Mouse (Mus musculus): ENCODE measurements at regions not wholly inside any gene's neighbourhood (a gene's known extent, or its start where the extent isn't known, plus 50 kb on each side); places are given as distances from the start of the nearest gene placed in this dataset.
"Not testable (repeated sequence)": the region's sequence is repeated elsewhere in the genome, so short reads cannot be mapped to it uniquely, and the experiment has no call there.

DNA sequence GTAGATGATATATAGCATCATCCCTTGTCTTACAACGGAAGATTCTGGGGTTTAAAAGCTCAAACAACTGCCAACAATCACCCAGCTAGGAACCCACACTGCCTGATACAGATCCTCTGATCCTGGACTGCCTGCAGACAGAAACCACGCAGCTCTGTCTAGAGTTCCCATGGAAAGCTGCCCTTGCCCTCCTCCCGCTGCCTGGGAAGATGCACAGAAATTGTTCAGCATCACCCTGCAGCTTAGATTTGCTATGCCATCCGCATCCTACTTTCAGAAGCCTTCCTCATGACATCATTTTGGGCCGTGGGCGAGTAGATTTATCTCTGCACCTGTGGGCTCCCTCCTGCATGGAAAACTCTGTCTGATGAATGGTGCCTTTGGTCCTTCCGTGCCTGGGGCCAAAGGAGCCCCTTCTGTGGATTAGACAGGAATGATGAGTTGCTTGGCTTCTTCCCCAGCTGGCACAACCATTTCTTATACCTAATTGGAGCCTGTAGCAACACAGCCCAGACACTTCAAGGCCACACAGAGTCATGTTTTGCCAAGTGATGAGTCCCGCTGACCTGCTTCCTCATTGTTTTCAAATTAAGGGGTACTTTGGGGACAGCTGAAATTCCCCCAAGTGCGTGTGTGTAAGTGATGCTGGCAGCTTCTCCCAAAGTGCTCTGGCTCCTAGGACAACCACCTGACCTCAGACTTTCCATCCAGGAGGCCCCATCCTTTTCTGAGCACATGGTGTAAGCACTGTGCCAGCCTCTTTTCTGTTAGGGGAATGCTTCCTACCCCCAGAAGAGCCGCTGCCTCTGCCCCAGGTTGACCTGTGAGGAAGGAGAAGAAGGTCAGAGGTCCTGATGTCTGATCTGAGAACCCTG is 153.9 kb downstream of the Snx18 start:
- Histone ChIP-seq H3K27me3 (replicated peaks; ENCODE audit: control insufficient read depth, insufficient read depth, low read length) (no peaks in the 10 kb centered on the region), H3K4me3 (ENCODE audit: low read depth, low read length) (no peak overlapping the region), H3K27ac (ENCODE audit: low read depth, low read length) (no peak overlapping the region), H3K36me3 (ENCODE audit: control insufficient read depth, insufficient read depth) (no peaks in the 10 kb centered on the region), H3K4me1 (replicated peaks; ENCODE audit: control insufficient read depth, insufficient read depth, low read length) (no peaks in the 10 kb centered on the region), H3K4me2 (replicated peaks; ENCODE audit: low read depth) (no peak overlapping the region), H3K9me3 (ENCODE audit: control insufficient read depth) (no peaks in the 10 kb centered on the region), H3K9ac (ENCODE audit: low read depth, low read length) (no peak overlapping the region)
- no peak for TF ChIP-seq CTCF (IDR thresholded peaks at IDR 0.05; ENCODE audit: low read depth)
- WGBS: 76% methylated on average over 10 of the region's 10 CpGs
- no peak for ATAC-seq

DNA sequence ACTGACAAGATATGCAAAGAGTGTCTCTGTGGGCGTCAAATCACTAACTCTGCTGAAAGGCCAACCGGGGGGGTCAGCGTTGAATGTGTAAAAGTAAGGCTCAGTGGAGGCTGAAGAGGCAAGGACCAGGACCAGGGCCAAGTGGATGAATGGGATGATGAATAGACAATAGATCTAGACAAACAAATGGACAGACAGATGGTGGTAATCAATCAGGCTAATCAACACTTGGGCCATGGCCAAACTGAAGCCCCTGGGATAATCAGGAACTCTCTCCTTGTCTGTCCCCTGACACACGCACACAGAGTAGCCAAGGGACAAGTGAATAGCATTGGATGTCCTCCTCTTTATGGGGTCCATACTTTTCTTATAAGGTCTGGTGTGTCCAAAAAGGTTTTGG is 154.9 kb downstream of the Snx18 start:
- H3K27me3 ChIP-seq (replicated peaks; ENCODE audit: control insufficient read depth, insufficient read depth, low read length): no peaks in the 10 kb centered on the region
- no peaks in the 10 kb centered on the region for H3K36me3 ChIP-seq (ENCODE audit: control insufficient read depth, insufficient read depth)
- H3K9ac ChIP-seq (ENCODE audit: low read depth, low read length): no peak overlapping the region
- H3K4me1 ChIP-seq (replicated peaks; ENCODE audit: control insufficient read depth, insufficient read depth, low read length): no peaks in the 10 kb centered on the region
- H3K4me2 ChIP-seq (replicated peaks; ENCODE audit: low read depth): no peak overlapping the region
- no peak for TF ChIP-seq CTCF (IDR thresholded peaks at IDR 0.05; ENCODE audit: low read depth)
- ATAC-seq: no peak
- no peaks in the 10 kb centered on the region for H3K9me3 ChIP-seq (ENCODE audit: control insufficient read depth)
- H3K27ac ChIP-seq (ENCODE audit: low read depth, low read length): no peak overlapping the region
- WGBS: 76% methylated on average over 4 of the region's 4 CpGs
- H3K4me3 ChIP-seq (ENCODE audit: low read depth, low read length): no peak overlapping the region

DNA sequence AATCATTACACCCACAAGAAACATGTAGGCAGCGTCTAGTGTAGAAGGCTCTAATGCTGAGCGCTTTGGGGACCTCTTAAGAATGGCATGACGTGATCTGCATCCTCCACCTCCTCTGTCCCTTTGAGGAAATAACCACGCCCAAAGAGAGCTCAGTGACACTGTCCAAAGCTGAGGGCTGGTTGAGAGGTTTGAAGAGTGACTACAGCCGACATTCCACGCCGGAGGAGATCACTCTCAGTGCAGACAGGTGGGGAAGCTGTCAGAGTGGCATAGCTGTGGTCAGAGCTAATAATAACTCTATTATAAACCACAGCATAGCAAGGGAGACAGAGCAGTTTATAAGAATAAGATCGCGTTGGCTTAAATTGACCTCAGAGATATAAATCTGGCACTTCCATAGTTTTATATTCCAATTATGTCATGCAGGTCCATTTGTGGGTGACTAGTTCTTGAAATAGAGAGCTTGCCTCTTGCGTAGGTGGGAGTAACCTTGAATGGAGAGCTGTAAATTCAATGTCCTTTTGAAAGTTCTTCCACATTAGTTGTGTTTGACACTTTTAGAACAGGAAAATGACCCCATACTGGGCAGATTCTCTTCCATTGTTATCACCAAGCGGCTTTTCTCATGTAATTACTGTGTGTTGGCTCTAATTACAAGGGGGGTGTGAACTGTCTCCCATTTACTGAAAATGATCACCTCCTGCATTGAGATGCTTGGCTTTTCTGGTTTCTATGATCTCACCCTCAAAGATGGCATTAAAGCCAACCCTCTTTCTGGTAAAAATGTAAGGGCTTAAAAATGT is 161.7 kb downstream of the BC067074 start:
- no peaks in the 10 kb centered on the region for H3K4me1 ChIP-seq (replicated peaks; ENCODE audit: control insufficient read depth, insufficient read depth, low read length)

DNA sequence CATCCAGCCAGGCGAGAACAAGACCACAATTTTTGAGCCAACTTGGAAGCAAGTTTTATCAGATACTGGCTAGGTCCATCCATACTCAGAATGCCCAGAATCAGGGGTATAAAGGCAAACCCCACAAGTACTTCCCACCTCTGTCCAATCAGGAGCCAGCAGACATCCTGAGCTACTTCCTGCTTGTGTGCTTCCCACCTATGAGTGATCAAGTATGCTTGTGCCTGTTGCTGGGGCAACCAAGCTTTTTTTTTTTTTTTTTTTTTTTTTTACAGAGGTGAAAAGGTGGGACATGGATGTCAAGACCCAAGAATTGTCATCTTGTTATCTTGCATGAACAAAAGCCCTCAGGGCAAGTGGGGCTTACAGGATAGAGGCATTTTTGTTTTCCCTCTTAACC is 155.4 kb downstream of the BC067074 start:
- Histone ChIP-seq H3K9ac (ENCODE audit: low read depth, low read length) (no peak overlapping the region), H3K9me3 (ENCODE audit: control insufficient read depth) (no peaks in the 10 kb centered on the region), H3K27ac (ENCODE audit: low read depth, low read length) (no peak overlapping the region), H3K36me3 (ENCODE audit: control insufficient read depth, insufficient read depth) (no peaks in the 10 kb centered on the region), H3K27me3 (replicated peaks; ENCODE audit: control insufficient read depth, insufficient read depth, low read length) (no peaks in the 10 kb centered on the region), H3K4me1 (replicated peaks; ENCODE audit: control insufficient read depth, insufficient read depth, low read length) (no peaks in the 10 kb centered on the region), H3K4me2 (replicated peaks; ENCODE audit: low read depth) (no peak overlapping the region), H3K4me3 (ENCODE audit: low read depth, low read length) (no peak overlapping the region)
- ATAC-seq: no peak
- WGBS: 93% methylated on average over 1 of the region's 1 CpGs
- no peak for TF ChIP-seq CTCF (IDR thresholded peaks at IDR 0.05; ENCODE audit: low read depth)

More for the DNA sequence above, 161.7 kb downstream of the BC067074 start:
- Histone ChIP-seq H3K27ac (ENCODE audit: low read depth, low read length) (no peak overlapping the region), H3K9me3 (ENCODE audit: control insufficient read depth) (no peaks in the 10 kb centered on the region), H3K27me3 (replicated peaks; ENCODE audit: control insufficient read depth, insufficient read depth, low read length) (no peaks in the 10 kb centered on the region), H3K36me3 (ENCODE audit: control insufficient read depth, insufficient read depth) (no peaks in the 10 kb centered on the region), H3K4me3 (ENCODE audit: low read depth, low read length) (no peak overlapping the region), H3K4me2 (replicated peaks; ENCODE audit: low read depth) (no peak overlapping the region), H3K9ac (ENCODE audit: low read depth, low read length) (no peak overlapping the region)
- WGBS: 51% methylated on average over 11 of the region's 11 CpGs
- TF ChIP-seq CTCF (IDR thresholded peaks at IDR 0.05; ENCODE audit: low read depth): no peak
- ATAC-seq: no peak

DNA sequence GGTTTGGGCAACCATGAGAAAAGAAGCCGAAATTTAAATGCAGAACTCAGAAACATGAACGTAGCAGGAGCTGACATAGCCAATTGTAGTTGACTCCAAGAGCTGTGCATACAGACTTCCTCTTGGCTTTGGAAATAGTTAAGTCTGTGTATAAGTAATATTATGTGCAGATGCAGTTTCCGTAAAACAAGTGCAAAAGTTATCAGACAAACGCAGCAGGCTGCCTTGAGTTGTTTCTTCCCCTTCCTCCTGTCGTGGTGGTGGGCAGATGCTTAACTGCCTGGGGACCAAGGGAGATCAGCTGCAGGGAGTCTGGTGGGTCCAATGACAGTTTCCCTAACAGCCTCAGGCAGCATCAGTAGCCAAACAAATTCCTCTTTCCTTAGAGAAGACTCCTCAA is 153.3 kb downstream of the BC067074 start:
- ATAC-seq: no peak

DNA sequence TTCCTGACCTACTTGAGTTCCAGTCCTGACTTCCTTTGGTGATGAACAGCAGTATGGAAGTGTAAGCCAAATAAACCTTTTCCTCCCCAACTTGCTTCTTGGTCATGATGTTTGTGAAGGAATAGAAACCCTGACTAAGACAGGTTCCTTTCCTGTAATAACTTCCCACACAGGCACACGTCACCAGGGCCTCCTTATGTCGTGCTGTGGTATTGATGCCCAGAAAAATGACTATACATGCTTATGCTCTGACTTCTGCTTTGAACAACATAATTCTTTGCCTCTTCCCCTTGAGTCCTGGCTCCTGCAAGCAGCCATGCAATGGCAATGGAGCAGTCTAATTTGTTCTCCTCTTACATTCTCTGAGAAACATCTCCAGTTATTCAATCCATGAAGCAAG is 151.5 kb downstream of the BC067074 start:
- H3K36me3 ChIP-seq (ENCODE audit: control insufficient read depth, insufficient read depth); H3K27ac ChIP-seq (ENCODE audit: low read depth, low read length); H3K4me1 ChIP-seq (replicated peaks; ENCODE audit: control insufficient read depth, insufficient read depth, low read length); H3K9ac ChIP-seq (ENCODE audit: low read depth, low read length); H3K4me3 ChIP-seq (ENCODE audit: low read depth, low read length); H3K4me2 ChIP-seq (replicated peaks; ENCODE audit: low read depth); H3K9me3 ChIP-seq (ENCODE audit: control insufficient read depth); H3K27me3 ChIP-seq (replicated peaks; ENCODE audit: control insufficient read depth, insufficient read depth, low read length); ATAC-seq: not testable (repeated sequence)
- WGBS: 81% methylated on average over 2 of the region's 2 CpGs

More for the DNA sequence above, 153.3 kb downstream of the BC067074 start:
- Histone ChIP-seq H3K4me1 (replicated peaks; ENCODE audit: control insufficient read depth, insufficient read depth, low read length) (no peaks in the 10 kb centered on the region), H3K4me2 (replicated peaks; ENCODE audit: low read depth) (no peak overlapping the region), H3K4me3 (ENCODE audit: low read depth, low read length) (no peak overlapping the region), H3K36me3 (ENCODE audit: control insufficient read depth, insufficient read depth) (no peaks in the 10 kb centered on the region), H3K9ac (ENCODE audit: low read depth, low read length) (no peak overlapping the region), H3K9me3 (ENCODE audit: control insufficient read depth) (no peaks in the 10 kb centered on the region), H3K27me3 (replicated peaks; ENCODE audit: control insufficient read depth, insufficient read depth, low read length) (no peaks in the 10 kb centered on the region), H3K27ac (ENCODE audit: low read depth, low read length) (no peak overlapping the region)
- TF ChIP-seq CTCF (IDR thresholded peaks at IDR 0.05; ENCODE audit: low read depth): no peak
- WGBS: 68% methylated on average over 5 of the region's 5 CpGs
